Mouse (Mus musculus) embryonic fibroblast, embryonic 13.5 days (primary cell): ENCODE measurements around the gene Pcsk4.
A peak's percentile ranks its signal among the peaks of the same experiment; 100 is the strongest.

Experiments
- CTCF ChIP-seq: IDR thresholded peaks from 2 replicates; pipeline ENCODE4 v1.5.1; 2011; ENCODE audit warnings: mild to moderate bottlenecking, control low read depth, low read length, moderate library complexity, borderline replicate concordance; ENCODE audit not compliant: insufficient read depth
- POLR2A ChIP-seq: IDR thresholded peaks from 2 replicates; pipeline ENCODE4 v1.6.1; 2011; ENCODE audit warnings: low read depth, mild to moderate bottlenecking, control low read depth, low read length, moderate library complexity

GRCm38 (mm10) chr10:80294788-80295303 lies 34.5 kb downstream of the Pcsk4 start:
- peak; percentile 18 for TF ChIP-seq POLR2A
- no peak for TF ChIP-seq CTCF
